Mouse (Mus musculus) C2C12 (cell line): ENCODE measurements around the gene Lonp2. TPM values are rescaled to one million over a fixed set of nuclear protein-coding genes. Genes with fewer than 3 reads are reported as not detected.

Experiments
- H3K27me3 ChIP-seq: one replicate; pipeline ENCODE4 v1.6.1; 2011; ENCODE audit not compliant: control insufficient read depth, insufficient read depth, insufficient read length
- H3K36me3 ChIP-seq: one replicate; pipeline ENCODE4 v1.6.1; 2011; ENCODE audit not compliant: control insufficient read depth, insufficient read depth
- H3K4me3 ChIP-seq: one replicate; pipeline ENCODE4 v1.5.1; 2011; ENCODE audit warnings: mild to moderate bottlenecking, control low read depth; ENCODE audit not compliant: poor library complexity, insufficient read depth, severe bottlenecking
- H3K79me2 ChIP-seq: one replicate; pipeline ENCODE4 v1.6.1; 2011; ENCODE audit not compliant: control insufficient read depth, insufficient read depth
- H3K79me3 ChIP-seq: one replicate; pipeline ENCODE4 v1.6.1; 2011; ENCODE audit warnings: low read depth, control low read depth
- H3ac ChIP-seq: one replicate; pipeline ENCODE3; 2011; ENCODE audit warnings: low read depth; ENCODE audit not compliant: control insufficient read depth, insufficient read length
- CEBPB ChIP-seq: IDR thresholded peaks from one replicate; pipeline ENCODE4 v1.6.1; 2011; ENCODE audit warnings: low read depth, mild to moderate bottlenecking, control low read depth, moderate library complexity
- CTCF ChIP-seq: IDR thresholded peaks from one replicate; pipeline ENCODE4 v1.5.1; 2011; ENCODE audit not compliant: control insufficient read depth, insufficient read depth, insufficient read length
- FOSL1 ChIP-seq: IDR thresholded peaks from one replicate; pipeline ENCODE4 v1.8.0; 2011; ENCODE audit warnings: mild to moderate bottlenecking, low read length; ENCODE audit not compliant: poor library complexity, insufficient read depth, severe bottlenecking
- MAX ChIP-seq: IDR thresholded peaks from one replicate; pipeline ENCODE4 v1.6.1; 2011; ENCODE audit warnings: mild to moderate bottlenecking, control low read depth
- MYOD1 ChIP-seq: IDR thresholded peaks from one replicate; pipeline ENCODE4 v1.6.1; 2011; ENCODE audit warnings: low read depth; ENCODE audit not compliant: control insufficient read depth, insufficient read length
- MYOG ChIP-seq: IDR thresholded peaks from one replicate; pipeline ENCODE4 v1.6.1; 2011; ENCODE audit not compliant: control insufficient read depth, insufficient read length; ENCODE audit errors: extremely low read depth
- USF1 ChIP-seq: IDR thresholded peaks from one replicate; pipeline ENCODE4 v1.6.1; 2011; ENCODE audit warnings: low read depth, mild to moderate bottlenecking, control low read depth, moderate library complexity
- polyA plus RNA-seq: library from polyadenylated mRNA; unstranded; fragments of >200 nt; fragmentation: generic; extraction: Trizol; gene quantifications from one replicate; pipeline ENCODE4 v1.2.1, GENCODE M21; 2012; ENCODE audit warnings: missing spikeins

The Lonp2 gene
- polyA plus RNA-seq, 1 experiment: 14.4 TPM

DNA sequence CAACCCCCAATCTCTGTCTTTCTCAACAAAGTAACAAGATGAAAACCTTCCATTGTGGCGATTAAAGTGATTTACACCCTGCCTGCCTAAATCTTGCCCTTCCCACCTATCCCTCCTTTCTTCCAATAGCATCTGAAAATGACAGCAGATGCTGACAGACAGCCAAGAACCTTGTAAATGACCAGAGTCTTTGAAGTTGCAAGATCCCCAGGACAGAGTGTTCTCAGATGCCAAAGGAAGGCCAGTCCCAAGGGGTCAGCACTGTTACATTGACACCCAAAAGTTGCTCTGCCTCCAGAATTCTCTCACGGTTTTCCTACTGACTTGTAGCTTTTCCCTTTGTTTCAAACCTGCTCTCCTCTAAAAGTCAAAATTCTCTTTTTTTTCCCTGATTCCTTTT lies 126.0 kb downstream of the Lonp2 start:
- no peaks in the 10 kb centered on the region for H3K27me3 ChIP-seq
- H3K36me3 ChIP-seq: no peaks in the 10 kb centered on the region
- H3ac ChIP-seq: no peak overlapping the region
- H3K79me2 ChIP-seq: peaks cover 8% of the 10 kb centered on the region
- H3K4me3 ChIP-seq: no peak overlapping the region
- TF ChIP-seq MAX (no peak), CEBPB (no peak), MYOD1 (no peak), FOSL1 (no peak)
- H3K79me3 ChIP-seq: peaks cover 4% of the 10 kb centered on the region

DNA sequence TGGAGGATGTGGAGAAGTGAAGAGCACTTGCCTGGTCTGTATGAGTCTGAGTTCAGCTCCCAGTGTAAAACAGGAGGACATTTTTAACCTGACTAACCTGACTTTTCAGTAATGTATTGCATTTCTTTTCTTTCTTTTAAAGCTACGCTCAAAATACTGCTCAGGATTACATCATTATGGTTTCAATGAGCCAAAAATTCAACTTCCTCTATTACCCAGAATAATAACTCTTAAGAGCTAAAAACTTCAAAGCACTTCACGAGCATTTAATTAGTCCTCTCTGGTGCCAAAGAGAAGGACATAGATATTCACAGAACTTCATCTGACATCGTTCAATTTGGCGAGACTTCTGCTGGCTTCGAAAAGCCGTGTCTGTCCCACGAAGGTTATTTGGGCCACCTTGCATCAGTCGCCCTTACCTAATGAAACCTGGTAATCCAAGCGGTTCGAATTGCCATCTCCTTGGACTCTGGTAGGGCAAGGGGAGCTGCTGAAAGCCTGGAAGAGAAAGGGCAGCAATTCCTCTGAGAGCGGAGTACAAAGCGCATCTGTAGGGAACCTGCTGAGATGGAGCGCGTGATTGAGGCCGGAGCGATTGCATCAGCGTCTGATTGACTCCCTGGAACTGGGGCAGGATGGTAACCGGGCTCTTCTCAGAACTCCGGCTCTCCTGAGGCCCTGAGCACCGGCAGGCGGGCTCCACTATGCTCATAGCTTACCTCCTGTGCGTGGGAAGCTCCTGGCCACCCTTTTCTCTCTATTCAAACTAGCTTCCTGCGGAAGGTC lies 133.3 kb downstream of the Lonp2 start:
- Histone ChIP-seq H3K4me3 (no peak overlapping the region), H3K27me3 (no peaks in the 10 kb centered on the region), H3K79me3 (no peaks in the 10 kb centered on the region), H3K79me2 (no peaks in the 10 kb centered on the region), H3ac (no peak overlapping the region), H3K36me3 (no peaks in the 10 kb centered on the region)
- TF ChIP-seq CTCF: no peak
- TF ChIP-seq USF1: no peak
- TF ChIP-seq CEBPB: no peak

DNA sequence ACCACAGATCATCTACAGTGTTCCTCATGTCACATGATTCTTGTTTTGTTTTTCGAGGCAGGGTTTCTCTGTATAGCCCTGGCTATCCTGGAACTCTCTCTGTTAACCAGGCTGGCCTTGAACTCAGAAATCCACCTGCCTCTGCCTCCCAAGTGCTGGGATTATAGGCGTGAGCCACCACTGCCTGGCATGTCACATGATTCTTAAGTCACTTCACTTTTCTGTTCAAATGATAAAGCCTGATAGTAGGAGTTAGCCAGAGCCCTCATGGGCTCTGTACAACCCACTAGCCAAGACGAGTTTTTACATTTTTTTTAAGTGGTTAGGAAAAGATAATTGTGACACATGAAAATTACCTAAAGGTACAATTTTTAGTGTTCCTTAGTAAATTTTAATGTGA lies 134.8 kb downstream of the Lonp2 start:
- Histone ChIP-seq H3K79me2 (no peaks in the 10 kb centered on the region), H3K36me3 (no peaks in the 10 kb centered on the region), H3K79me3 (no peaks in the 10 kb centered on the region), H3K4me3 (no peak overlapping the region), H3K27me3 (no peaks in the 10 kb centered on the region), H3ac (no peak overlapping the region)
- TF ChIP-seq MYOD1 (no peak), CEBPB (no peak), USF1 (no peak), MYOG (no peak), MAX (no peak), FOSL1 (no peak), CTCF (no peak)

DNA sequence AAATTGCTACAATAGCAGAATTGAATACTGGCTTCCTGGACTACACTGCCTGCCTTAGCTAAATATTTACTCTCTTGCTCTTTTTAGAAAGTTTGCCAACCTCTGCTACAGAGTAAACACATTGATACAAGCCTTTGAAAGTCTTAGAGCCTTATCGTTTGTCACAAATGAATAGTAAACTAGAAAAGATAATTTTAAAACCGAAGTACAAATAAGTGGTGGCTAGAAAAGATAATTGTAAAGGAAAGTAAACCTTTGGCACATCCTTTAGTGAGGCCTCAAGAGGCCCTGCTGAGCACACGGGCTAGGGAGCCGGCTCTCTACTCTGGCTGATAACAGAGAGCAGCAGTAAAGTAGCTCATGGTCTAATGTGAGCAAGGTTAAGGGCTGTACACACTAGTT lies 135.2 kb downstream of the Lonp2 start:
- Histone ChIP-seq H3K36me3 (no peaks in the 10 kb centered on the region), H3K4me3 (no peak overlapping the region), H3K79me3 (no peaks in the 10 kb centered on the region), H3K79me2 (no peaks in the 10 kb centered on the region), H3K27me3 (no peaks in the 10 kb centered on the region), H3ac (no peak overlapping the region)
- TF ChIP-seq CEBPB: no peak
- TF ChIP-seq MYOG: no peak

DNA sequence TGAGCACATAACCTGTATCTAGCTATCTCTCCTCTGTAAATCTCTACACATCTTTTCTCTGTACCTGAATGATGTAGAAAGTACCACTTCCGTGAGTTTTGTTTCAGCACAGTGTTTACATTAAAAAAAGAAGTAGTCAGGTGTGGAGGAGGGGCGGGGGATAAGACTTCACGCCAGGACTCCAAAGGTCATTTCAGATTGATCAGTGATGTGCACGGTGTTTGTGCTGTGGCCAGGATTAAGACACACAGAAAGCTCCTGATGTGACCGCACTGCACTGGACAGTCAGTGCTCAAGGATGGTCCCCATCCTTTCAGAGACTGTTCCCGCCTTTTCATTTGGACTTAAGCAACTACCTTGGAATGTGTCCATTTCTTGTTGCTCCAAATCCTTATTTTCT lies 136.9 kb downstream of the Lonp2 start:
- H3K27me3 ChIP-seq: no peaks in the 10 kb centered on the region
- H3ac ChIP-seq: no peak overlapping the region
- H3K36me3 ChIP-seq: no peaks in the 10 kb centered on the region
- no peaks in the 10 kb centered on the region for H3K79me2 ChIP-seq
- no peaks in the 10 kb centered on the region for H3K79me3 ChIP-seq
- H3K4me3 ChIP-seq: no peak overlapping the region
- TF ChIP-seq CEBPB: no peak
- TF ChIP-seq MYOD1: no peak
- TF ChIP-seq CTCF: no peak
- no peak for TF ChIP-seq MAX
- no peak for TF ChIP-seq FOSL1
- TF ChIP-seq MYOG: no peak
- TF ChIP-seq USF1: no peak

DNA sequence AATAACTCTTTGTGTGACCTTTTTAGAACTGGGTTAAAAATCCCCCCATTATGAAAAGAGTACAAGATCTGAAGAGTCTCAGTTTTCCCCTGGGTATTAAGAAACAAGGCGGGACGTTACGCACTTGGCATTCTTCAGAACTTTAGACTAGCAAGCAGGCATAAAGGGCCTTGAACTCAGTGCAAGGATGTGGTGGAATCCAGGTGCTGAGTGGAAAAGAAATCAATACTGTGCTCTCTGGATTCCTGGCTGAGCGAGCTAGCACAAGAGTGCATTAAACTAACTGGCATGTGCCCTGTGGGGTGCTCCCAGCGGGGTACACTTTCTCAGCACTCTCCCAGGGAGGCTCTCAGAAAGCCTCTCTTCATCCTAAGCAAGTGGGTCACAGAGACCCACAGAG lies 139.0 kb downstream of the Lonp2 start:
- no peak overlapping the region for H3ac ChIP-seq
- no peaks in the 10 kb centered on the region for H3K79me3 ChIP-seq
- no peak for TF ChIP-seq MYOD1
- no peak for TF ChIP-seq MAX
- no peak for TF ChIP-seq CEBPB
- no peak for TF ChIP-seq USF1
- no peak for TF ChIP-seq FOSL1
- no peak for TF ChIP-seq CTCF
- TF ChIP-seq MYOG: no peak
- H3K27me3 ChIP-seq: no peaks in the 10 kb centered on the region
- H3K4me3 ChIP-seq: no peak overlapping the region
- H3K36me3 ChIP-seq: no peaks in the 10 kb centered on the region
- no peaks in the 10 kb centered on the region for H3K79me2 ChIP-seq
